In genomic region chr9:67037666-67038065, GRCm38 (mm10) we compare ENCODE assay signal across 11 mouse cellular contexts. TPM values are rescaled to one million over a fixed set of nuclear protein-coding genes. Genes with fewer than 3 reads are reported as not detected.
A peak's percentile ranks its signal among the peaks of the same experiment; 100 is the strongest.
DNase-seq lines count a peak whose midpoint lies in the region; ATAC-seq and TF ChIP-seq lines count a peak whose summit lies in the region.
"Had no signal": no experiment of that assay in that cellular context is flagged by ENCODE, and none has a peak within 500 bp of the region (broad histone marks: within the 10 kb centered on the region; RNA-seq: fewer than 3 reads in every experiment).

No protein-coding gene starts in this region.

- peaks cover 7% of the 10 kb centered on the region; the same call in 1 of the 2 replicates for H3K9me3 ChIP-seq in lung, embryonic 14.5 days (ENCODE audit: low read depth, low read length)
- peaks cover 8% of the 10 kb centered on the region for H3K9me3 ChIP-seq in limb, embryonic 13.5 days
- 0 out of 2 replicates have a peak, but pooled peaks cover 7% of the 10 kb centered on the region for H3K9me3 ChIP-seq in stomach, embryonic 15.5 days
- 0 out of 2 replicates have a peak, but pooled peaks cover 4% of the 10 kb centered on the region for H3K9me3 ChIP-seq in hindbrain, embryonic 11.5 days (ENCODE audit: control insufficient read depth, low read length)

- H3K27me3 ChIP-seq in lung, embryonic 14.5 days (ENCODE audit: insufficient read depth, low read length), result no peaks in the 10 kb centered on the region
- H3K27me3 ChIP-seq in limb, embryonic 13.5 days, result no peaks in the 10 kb centered on the region
- no peaks in the 10 kb centered on the region for H3K27me3 ChIP-seq in stomach, embryonic 15.5 days (replicated peaks)
- no peaks in the 10 kb centered on the region for H3K27me3 ChIP-seq in hindbrain, embryonic 11.5 days (ENCODE audit: control insufficient read depth, insufficient read depth, low read length)
- H3K27me3 ChIP-seq: embryonic facial prominence, embryonic 12.5 days had no signal

- TF ChIP-seq CTCF in lung, embryonic 14.5 days (IDR thresholded peaks at IDR 0.05; ENCODE audit: low read depth), result no peak

- peak overlapping the region; percentile 82 for H3K27ac ChIP-seq in lung, embryonic 14.5 days (ENCODE audit: low read depth)
- H3K27ac ChIP-seq in limb, embryonic 13.5 days, result peak overlapping the region; percentile 76
- 0 out of 2 replicates have a peak overlapping the region, but pooled peaks have one; percentile 8 for H3K27ac ChIP-seq in stomach, embryonic 15.5 days
- no peak overlapping the region for H3K27ac ChIP-seq in hindbrain, embryonic 11.5 days (ENCODE audit: low read depth, low read length)

- peaks cover 65% of the 10 kb centered on the region for H3K36me3 ChIP-seq in lung, embryonic 14.5 days (ENCODE audit: insufficient read depth)
- peaks cover 71% of the 10 kb centered on the region for H3K36me3 ChIP-seq in limb, embryonic 13.5 days
- H3K36me3 ChIP-seq in stomach, embryonic 15.5 days, result peaks cover 39% of the 10 kb centered on the region
- peaks cover 20% of the 10 kb centered on the region for H3K36me3 ChIP-seq in hindbrain, embryonic 11.5 days (ENCODE audit: control insufficient read depth, insufficient read depth, low read length)

- WGBS in lung, embryonic 14.5 days, result 78% methylated on average over 4 of the region's 4 CpGs
- WGBS in limb, embryonic 13.5 days, result 90% methylated on average over 4 of the region's 4 CpGs
- WGBS in stomach, embryonic 15.5 days, result 85% methylated on average over 4 of the region's 4 CpGs
- 96% methylated on average over 4 of the region's 4 CpGs for WGBS in hindbrain, embryonic 11.5 days

- no peak overlapping the region for H3K4me2 ChIP-seq in lung, embryonic 14.5 days
- no peak overlapping the region for H3K4me2 ChIP-seq in limb, embryonic 13.5 days (replicated peaks)
- no peak overlapping the region for H3K4me2 ChIP-seq in stomach, embryonic 15.5 days
- no peak overlapping the region for H3K4me2 ChIP-seq in hindbrain, embryonic 11.5 days (replicated peaks; ENCODE audit: low read depth, low read length)
- H3K4me2 ChIP-seq: embryonic facial prominence, embryonic 12.5 days had no signal

- no peak for ATAC-seq in lung, embryonic 14.5 days (ENCODE audit: insufficient read depth)
- no peak for ATAC-seq in limb, embryonic 13.5 days (ENCODE audit: low FRiP score, low read depth)
- ATAC-seq in stomach, embryonic 15.5 days (ENCODE audit: insufficient read depth, low FRiP score, low read depth), result no peak
- ATAC-seq in hindbrain, embryonic 11.5 days (ENCODE audit: low FRiP score), result no peak

- no peak overlapping the region for H3K9ac ChIP-seq in lung, embryonic 14.5 days
- no peak overlapping the region for H3K9ac ChIP-seq in limb, embryonic 13.5 days
- H3K9ac ChIP-seq in stomach, embryonic 15.5 days, result no peak overlapping the region
- no peak overlapping the region for H3K9ac ChIP-seq in hindbrain, embryonic 11.5 days (ENCODE audit: low read depth, low read length)
- H3K9ac ChIP-seq: embryonic facial prominence, embryonic 12.5 days had no signal

- peaks cover 24% of the 10 kb centered on the region for H3K4me1 ChIP-seq in lung, embryonic 14.5 days (ENCODE audit: insufficient read depth)
- peaks cover 57% of the 10 kb centered on the region for H3K4me1 ChIP-seq in limb, embryonic 13.5 days
- H3K4me1 ChIP-seq in stomach, embryonic 15.5 days, result peaks cover 36% of the 10 kb centered on the region
- H3K4me1 ChIP-seq in hindbrain, embryonic 11.5 days (replicated peaks; ENCODE audit: control insufficient read depth, insufficient read depth, low read length), result 0 out of 2 replicates have a peak, but pooled peaks cover 3% of the 10 kb centered on the region

- DNase-seq in heart, adult 11 months, result peak; percentile 89
- DNase-seq in heart, adult 8-10 months (ENCODE audit: low spot score), result no peak
- DNase-seq in lung, embryonic 14.5 days, result no peak
- DNase-seq in lung, postnatal 36 days, result no peak
- no peak for DNase-seq in hindbrain, embryonic 11.5 days (ENCODE audit: low spot score)
- DNase-seq in testis, postnatal 14 days (ENCODE audit: low spot score), result no peak
- DNase-seq: cerebellum, postnatal 14 days had no signal

- H3K4me3 ChIP-seq in lung, embryonic 14.5 days (ENCODE audit: low read depth, low read length), result no peak overlapping the region
- H3K4me3 ChIP-seq in limb, embryonic 13.5 days, result no peak overlapping the region
- no peak overlapping the region for H3K4me3 ChIP-seq in stomach, embryonic 15.5 days (replicated peaks)
- H3K4me3 ChIP-seq in hindbrain, embryonic 11.5 days (ENCODE audit: low read depth, low read length), result no peak overlapping the region
- H3K4me3 ChIP-seq: embryonic facial prominence, embryonic 12.5 days; myocyte had no signal

RNA-seq across cellular contexts. Expression of gene Tpm1, which starts 11.5 kb away (rescaled TPM):
- total RNA-seq in heart, adult 8-10 months (2022), result over 10,000 TPM in 3 of 4 experiments, 1,000 to 10,000 TPM in 1; 9,382 to 12,072 (median 10,190) TPM
- polyA plus RNA-seq in lung, embryonic 14.5 days (2014; fragmentation: Nextera tagmentation; extraction: Ambion mirVana), result 635 and 725 TPM in 2 replicates
- 775 and 786 TPM in 2 replicates for polyA plus RNA-seq in limb, embryonic 13.5 days (2015; fragmentation: Nextera tagmentation; extraction: Ambion mirVana)
- 1,038 and 1,102 TPM in 2 replicates for polyA plus RNA-seq in stomach, embryonic 15.5 days (2015; fragmentation: Nextera tagmentation; extraction: Ambion mirVana)
- polyA plus RNA-seq in hindbrain, embryonic 11.5 days (2014; fragmentation: Nextera tagmentation; extraction: Ambion mirVana), result 323 and 385 TPM in 2 replicates
